Mouse (Mus musculus) bone marrow macrophage, adult 2 months (primary cell): Measurements from ENCODE around the gene Tex33. TPM values are rescaled to one million over a fixed set of nuclear protein-coding genes. Genes with fewer than 3 reads are reported as not detected.
A peak's percentile ranks its signal among the peaks of the same experiment; 100 is the strongest.
"Not testable (repeated sequence)": the region's sequence is repeated elsewhere in the genome, so short reads cannot be mapped to it uniquely, and the experiment has no call there.

Source experiments
- H3K27ac ChIP-seq: 2 replicates; pipeline ENCODE4 v1.5.1; 2012; ENCODE audit warnings: low read depth, low read length; ENCODE audit not compliant: insufficient read depth
- H3K4me1 ChIP-seq: 2 replicates; pipeline ENCODE4 v1.6.1; 2012; ENCODE audit warnings: low read length; ENCODE audit not compliant: control insufficient read depth, insufficient read depth
- H3K4me3 ChIP-seq: 2 replicates; pipeline ENCODE4 v1.5.1; 2012; ENCODE audit warnings: mild to moderate bottlenecking, low read length, moderate library complexity; ENCODE audit not compliant: insufficient read depth
- CTCF ChIP-seq: IDR thresholded peaks from 2 replicates; pipeline ENCODE4 v1.5.1; 2012; ENCODE audit warnings: low read depth, mild to moderate bottlenecking, low read length, moderate library complexity
- POLR2A ChIP-seq: IDR thresholded peaks from 2 replicates; pipeline ENCODE4 v1.6.1; 2012; ENCODE audit warnings: mild to moderate bottlenecking, low read depth, low read length, borderline replicate concordance
- polyA plus RNA-seq: library from polyadenylated mRNA; stranded (reverse); fragments of >200 nt; gene quantifications from 2 replicates; pipeline ENCODE4 v1.2.4, GENCODE M21; 2012; ENCODE audit not compliant: missing spikeins, insufficient read depth, insufficient read length

Tex33 gene
- polyA plus RNA-seq, 1 experiment: not detected

DNA sequence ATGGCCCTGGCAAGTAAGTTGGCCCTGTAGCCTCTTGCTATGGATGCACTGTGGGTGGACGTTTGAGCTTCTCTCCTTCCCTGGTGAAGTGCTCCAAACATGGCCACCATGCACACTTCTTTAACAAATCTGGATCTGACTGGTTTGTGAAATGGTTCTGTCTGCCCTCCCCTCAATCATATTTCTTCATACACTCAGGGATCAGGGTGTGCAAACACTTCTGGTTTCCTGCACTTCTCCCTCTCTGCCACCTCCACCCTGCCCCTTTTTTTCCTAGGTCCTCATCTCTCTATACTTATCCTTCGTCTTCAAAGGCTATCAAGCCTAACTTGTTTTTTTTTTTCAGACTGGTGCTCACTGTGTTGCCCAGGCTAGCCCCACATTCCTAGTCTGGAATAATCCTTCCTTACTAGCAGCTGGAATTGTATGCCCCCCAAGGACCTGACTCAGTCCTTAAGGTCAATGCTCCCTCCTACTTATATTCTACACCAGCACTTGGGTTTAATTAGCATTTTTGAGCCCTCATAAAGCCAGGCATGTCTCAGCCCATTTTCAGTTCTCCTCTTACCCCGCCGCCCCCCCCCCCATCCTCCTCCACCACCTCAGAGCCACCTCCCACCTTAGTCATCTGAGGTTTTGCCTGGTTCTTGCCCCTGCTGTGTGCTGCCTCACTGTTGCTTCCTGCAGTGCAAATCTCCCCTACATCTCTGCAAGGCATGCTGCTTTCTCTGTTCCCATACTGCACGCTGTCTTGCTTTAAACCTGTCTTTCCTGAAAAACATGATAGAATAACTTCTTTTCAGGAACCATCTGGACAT, 64.0 kb downstream of the Tex33 start:
- Histone ChIP-seq H3K4me1 (peaks cover 71% of the 10 kb centered on the region), H3K4me3 (no peak overlapping the region), H3K27ac (no peak overlapping the region)
- TF ChIP-seq POLR2A (no peak), CTCF (no peak)

DNA sequence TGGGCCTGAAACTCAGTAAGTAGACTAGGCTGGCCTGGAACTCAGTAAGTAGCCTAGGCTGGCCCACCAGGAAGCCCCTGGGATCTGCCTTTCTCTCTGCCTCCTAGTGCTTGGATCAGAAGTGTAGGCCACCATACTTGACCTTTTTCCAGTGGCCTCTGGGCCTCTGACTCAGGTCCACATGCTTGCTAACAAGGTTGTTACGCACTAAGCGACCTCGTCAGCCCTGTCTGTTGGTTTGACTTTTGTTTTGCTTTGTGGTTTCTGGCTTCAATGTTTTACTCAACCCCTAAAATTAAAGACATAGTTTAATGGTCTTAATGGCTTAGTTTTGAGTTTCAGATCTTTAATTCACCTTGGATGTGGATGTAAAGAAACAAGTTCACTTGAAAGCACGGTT, 65.0 kb downstream of the Tex33 start:
- no peak for TF ChIP-seq POLR2A
- no peak for TF ChIP-seq CTCF
- no peak overlapping the region for H3K4me3 ChIP-seq
- peaks cover 72% of the 10 kb centered on the region for H3K4me1 ChIP-seq

DNA sequence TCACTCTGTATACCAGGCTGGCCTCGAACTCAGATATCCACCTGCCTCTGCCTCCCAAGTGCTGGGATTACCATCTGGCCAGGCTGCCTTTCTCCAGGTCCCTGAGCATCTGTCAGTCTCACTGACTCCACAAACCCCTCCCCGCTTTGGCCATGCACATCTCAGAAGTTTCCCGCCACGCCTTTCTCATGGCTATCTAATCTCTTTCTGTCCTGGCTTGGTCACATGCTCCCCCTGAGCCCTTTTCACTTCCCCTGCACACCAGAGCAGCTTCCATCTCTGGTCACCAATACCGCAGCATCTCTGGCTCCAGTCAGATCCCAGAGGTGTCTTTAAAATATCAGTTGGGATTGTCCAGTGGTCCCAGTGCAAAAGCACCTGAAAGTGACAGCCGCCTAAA, 65.7 kb downstream of the Tex33 start:
- not testable (repeated sequence) for H3K27ac ChIP-seq, H3K4me3 ChIP-seq
- peaks cover 75% of the 10 kb centered on the region for H3K4me1 ChIP-seq

More for the DNA sequence above, 65.0 kb downstream of the Tex33 start:
- 0 out of 2 replicates have a peak overlapping the region, but pooled peaks have one; percentile 14 for H3K27ac ChIP-seq

DNA sequence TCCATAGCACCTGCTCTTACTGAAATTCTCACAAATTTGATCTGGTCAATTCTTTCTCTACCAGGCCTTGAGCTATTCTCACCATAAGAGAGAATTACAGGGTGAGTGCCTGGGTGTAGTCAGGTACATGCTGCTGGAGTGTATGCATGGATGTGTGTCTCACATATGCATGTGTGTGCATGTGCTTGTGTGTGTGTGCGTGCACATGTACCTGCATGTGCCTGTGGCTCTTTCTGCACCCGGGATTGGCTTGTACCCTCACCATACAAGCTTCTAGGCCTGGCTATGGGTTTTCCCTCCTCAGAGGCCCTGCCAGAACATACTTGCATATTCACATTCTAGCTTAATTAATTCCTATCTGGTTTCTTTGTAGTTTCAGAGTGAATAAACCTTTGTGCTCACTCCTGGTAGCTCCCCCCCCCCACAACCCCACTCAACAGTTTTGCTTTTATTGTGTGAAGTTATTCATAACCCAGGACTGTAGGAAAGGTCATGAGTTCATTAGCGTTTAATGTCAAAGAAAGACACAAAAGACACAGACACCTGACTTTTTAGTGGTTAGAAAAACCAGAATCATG, 67.1 kb downstream of the Tex33 start:
- Histone ChIP-seq H3K4me1 (peaks cover 70% of the 10 kb centered on the region), H3K27ac (no peak overlapping the region), H3K4me3 (no peak overlapping the region)
- TF ChIP-seq POLR2A: no peak
- TF ChIP-seq CTCF: no peak

Other genes with a start within 250 kb of the Tex33 start
- gene Ift27, start 221.8 kb downstream of the Tex33 start, polyA plus RNA-seq: 19.2 and 19.8 TPM in 2 replicates
- 0.83 TPM in 1 of 2 replicates, not detected in the other for gene Pvalb, start 189.5 kb downstream of the Tex33 start, polyA plus RNA-seq
- gene Ncf4, start 151.1 kb downstream of the Tex33 start, polyA plus RNA-seq: 350 and 424 TPM in 2 replicates
- 66.8 and 71.4 TPM in 2 replicates for gene Csf2rb2, start 90.2 kb downstream of the Tex33 start, polyA plus RNA-seq
- gene Csf2rb, start 70.2 kb downstream of the Tex33 start, polyA plus RNA-seq: 161 and 193 TPM in 2 replicates
- 1.4 and 2.1 TPM in 2 replicates for gene Tst, start 10.0 kb upstream of the Tex33 start, polyA plus RNA-seq
- gene Mpst, start 10.5 kb upstream of the Tex33 start, polyA plus RNA-seq: 19.2 and 21.6 TPM in 2 replicates
- gene Kctd17, start 32.7 kb upstream of the Tex33 start, polyA plus RNA-seq: 4.8 and 5.3 TPM in 2 replicates
- not detected in 2 replicates for gene Tmprss6, start 72.7 kb upstream of the Tex33 start, polyA plus RNA-seq
- gene Il2rb, start 99.4 kb upstream of the Tex33 start, polyA plus RNA-seq: not detected in 2 replicates
- gene C1qtnf6, start 135.5 kb upstream of the Tex33 start, polyA plus RNA-seq: 1.9 and 2.2 TPM in 2 replicates
- not detected in 2 replicates for gene Sstr3, start 148.8 kb upstream of the Tex33 start, polyA plus RNA-seq
- gene Rac2, start 176.9 kb upstream of the Tex33 start, polyA plus RNA-seq: 440 and 552 TPM in 2 replicates
- gene Cyth4, start 201.1 kb upstream of the Tex33 start, polyA plus RNA-seq: 382 and 398 TPM in 2 replicates